Mouse (Mus musculus): Measurements from ENCODE around the gene Olfr96.
"Not testable (repeated sequence)": the region's sequence is repeated elsewhere in the genome, so short reads cannot be mapped to it uniquely, and the experiment has no call there.

Gene Olfr96

DNA sequence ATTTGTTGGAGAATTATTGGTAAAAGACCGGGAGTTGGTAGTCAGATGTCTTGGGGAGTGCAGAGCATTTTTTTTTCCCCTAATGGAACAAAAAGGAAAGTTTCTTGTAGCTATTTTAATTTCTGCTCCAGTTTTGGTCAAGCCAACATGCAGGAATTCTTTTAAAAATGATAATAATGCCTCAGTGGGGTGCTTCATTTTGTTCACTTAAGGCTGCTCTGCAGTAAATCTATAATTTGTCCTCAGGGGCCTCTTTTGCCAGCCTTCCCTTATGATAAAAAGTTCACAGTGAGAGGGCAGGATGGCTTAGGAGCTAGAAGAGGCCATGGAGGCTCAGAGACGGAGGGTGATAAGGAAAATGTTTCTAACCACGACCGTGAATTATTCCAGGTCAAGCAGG, at the start of gene Olfr96:
Gene Olfr96, plus strand, starts transcription at position 301 of the 400 bp plus-strand sequence.
- DNase-seq (ENCODE audit: low spot score in 2 of 2) = no peak

DNA sequence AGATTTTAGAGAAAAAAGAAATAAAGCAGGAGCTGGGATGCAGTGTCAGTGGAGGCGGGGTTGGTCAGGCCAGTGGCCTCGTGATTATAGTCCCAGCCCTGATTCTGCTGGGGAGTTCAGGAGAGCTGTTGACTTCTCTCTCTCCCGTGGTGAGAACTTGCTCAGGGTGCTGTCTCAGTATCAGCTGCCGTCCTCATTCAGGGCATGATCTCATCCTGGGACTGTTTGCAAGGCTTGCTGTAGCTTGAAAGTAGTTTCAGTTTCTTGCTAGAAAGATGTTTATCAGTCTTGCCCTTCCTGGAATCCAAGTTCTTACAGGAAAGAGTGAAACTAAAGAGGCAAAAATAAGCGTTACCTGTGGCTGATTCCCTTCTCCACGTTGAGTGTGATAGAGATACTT, 34.5 kb upstream of the Olfr96 start:
- DNase-seq (ENCODE audit: low spot score in 2 of 2) = peak; percentile 2 to 5

DNA sequence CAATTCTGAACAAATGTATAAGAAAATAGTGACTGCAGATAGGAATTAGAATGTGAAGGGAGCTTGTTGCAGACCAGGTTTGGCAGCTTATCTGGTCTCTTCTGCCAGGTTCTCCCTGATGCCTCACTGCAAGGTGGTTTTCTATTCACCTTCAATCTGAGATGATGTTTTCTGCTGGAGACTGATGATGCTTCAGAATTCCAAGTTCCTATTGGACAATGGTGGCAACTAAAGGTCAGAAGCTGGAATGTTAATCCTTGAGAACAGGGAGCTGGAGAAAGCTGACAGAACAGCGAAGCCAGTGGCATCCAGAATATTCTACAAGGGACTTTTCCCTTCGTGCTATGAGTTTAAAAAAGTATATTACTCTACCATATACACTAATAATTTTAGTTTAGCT, 29.2 kb upstream of the Olfr96 start:
- peak; percentile 11 to 16 for DNase-seq (ENCODE audit: low spot score in 2 of 2)

DNA sequence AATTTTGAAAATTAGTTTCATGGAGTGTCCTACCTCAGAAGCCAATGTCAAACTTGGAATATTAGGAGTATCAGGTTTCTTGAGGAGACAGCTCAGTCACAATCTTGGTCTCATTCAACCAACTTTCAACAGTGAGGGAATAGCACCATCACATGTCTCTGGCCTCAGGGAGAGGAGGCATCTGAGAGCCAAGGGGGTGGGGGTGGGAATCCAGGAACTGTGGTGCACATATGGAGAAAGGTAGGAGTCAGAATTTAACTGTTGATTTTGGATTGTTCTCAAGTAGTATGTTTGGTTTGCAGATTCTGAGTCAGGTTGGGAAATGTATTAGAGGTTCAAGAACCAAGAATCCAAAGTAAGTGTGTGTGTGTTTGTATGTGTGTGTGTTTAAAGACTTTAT, 26.9 kb upstream of the Olfr96 start:
- DNase-seq (ENCODE audit: low spot score in 2 of 2) = no peak

DNA sequence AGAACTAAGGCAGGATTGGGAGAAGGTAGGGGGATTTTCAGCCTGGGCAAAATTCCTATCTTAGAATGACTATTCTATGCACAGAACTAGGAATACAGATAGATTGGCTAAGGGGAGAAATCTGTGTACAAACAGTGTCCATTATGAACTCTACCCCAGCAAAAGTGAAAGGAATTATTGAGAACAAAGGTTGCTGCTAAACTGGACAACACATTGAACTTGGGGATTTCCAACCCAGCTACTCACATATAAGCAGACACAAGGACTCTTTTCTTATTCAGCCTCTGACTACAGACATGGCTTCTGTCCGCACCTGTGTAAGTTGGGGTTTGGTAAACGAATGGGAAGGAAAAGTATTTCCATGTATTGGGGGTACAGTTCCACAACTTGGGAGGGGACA, 26.3 kb upstream of the Olfr96 start, which contains the start of gene Ubd:
Gene Ubd, plus strand, starts transcription at position 237 of the 400 bp plus-strand sequence.
- DNase-seq (ENCODE audit: low spot score in 2 of 2) = no peak

DNA sequence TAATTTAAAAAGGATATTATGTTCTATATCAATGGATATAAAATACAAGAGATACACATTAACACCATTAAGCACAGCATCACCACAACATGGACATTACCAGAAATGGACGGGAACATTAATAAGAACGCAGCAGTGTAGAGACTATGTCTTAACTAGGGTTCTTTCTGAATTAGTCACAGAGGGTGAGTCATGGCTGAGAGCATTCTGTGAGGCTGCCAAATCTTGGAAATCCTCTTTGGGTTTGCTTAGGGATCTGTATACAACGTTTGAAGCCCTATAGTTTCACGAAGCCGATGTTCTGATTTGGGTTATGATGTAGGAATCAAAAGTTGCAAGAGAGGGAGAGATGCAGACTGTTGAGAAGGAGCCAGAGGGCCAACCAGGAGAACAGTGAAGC, 25.2 kb upstream of the Olfr96 start:
- peak in 1 of 2 experiments; percentile 6 for DNase-seq (ENCODE audit: low spot score in 2 of 2)

DNA sequence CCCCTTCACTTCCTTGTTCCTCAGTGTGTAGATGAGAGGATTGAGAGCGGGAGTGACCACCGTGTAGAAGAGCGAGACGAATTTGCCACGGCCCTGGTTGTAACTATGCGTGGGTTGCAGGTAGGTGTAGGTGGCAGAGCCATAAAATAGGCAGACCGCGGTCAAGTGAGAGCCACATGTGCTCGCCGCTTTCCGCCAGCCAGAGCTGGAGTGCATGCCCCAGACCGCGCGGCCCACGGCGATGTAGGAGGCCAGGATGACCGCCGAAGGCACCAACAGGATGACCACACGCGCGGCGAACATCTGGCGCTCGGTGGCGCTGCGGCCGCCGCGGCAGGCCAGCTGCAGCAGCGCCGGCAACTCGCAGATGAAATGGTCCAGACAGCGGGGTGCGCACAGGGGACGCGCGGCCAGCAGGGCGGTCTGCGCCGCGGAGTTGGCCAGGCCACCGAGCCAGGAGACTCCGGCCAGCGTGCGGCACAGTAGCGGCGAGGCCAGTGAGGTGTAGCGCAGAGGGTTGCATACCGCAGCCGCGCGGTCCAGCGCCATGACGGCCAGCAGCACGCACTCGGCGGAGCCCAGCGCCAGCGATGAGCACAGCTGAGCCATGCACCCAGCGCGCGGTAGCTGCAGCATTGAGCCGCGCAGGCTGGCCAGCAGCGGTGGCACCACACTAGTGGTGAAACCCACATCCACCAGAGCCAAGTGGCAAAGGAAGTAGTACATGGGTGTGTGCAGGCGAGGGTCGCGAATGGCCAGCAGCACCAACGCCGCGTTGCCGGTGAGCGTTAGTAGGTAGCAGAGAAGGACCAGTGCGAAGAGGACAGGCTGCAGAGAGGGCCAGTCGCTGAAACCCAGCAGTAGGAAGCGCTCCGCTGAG, 22.9 kb upstream of the Olfr96 start:
- DNase-seq (ENCODE audit: low spot score in 2 of 2) = peak; percentile 2 to 9

DNA sequence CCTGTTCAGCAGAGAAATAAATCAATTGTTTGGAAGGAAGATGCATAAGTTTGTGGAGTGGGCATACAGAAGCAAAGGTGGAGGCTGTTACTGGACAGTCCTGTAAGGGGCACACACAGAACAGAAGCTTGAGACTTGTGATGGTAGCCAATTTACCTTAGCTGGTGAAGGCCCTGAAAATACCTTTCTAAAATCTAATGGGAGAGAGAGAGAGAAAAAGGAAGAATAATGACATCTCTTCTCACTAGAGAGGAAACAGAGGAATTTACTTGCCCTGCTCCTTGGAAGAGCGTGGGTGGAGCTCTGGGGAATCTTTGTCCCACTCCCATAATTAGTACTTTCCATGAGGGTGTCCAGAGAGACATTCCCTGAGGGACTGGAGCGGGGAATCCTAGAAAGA, 19.1 kb upstream of the Olfr96 start, which contains the start of gene Olfr94:
Gene Olfr94, minus strand, starts transcription at position 101 of the 400 bp plus-strand sequence.
- DNase-seq (ENCODE audit: low spot score in 2 of 2) = no peak

DNA sequence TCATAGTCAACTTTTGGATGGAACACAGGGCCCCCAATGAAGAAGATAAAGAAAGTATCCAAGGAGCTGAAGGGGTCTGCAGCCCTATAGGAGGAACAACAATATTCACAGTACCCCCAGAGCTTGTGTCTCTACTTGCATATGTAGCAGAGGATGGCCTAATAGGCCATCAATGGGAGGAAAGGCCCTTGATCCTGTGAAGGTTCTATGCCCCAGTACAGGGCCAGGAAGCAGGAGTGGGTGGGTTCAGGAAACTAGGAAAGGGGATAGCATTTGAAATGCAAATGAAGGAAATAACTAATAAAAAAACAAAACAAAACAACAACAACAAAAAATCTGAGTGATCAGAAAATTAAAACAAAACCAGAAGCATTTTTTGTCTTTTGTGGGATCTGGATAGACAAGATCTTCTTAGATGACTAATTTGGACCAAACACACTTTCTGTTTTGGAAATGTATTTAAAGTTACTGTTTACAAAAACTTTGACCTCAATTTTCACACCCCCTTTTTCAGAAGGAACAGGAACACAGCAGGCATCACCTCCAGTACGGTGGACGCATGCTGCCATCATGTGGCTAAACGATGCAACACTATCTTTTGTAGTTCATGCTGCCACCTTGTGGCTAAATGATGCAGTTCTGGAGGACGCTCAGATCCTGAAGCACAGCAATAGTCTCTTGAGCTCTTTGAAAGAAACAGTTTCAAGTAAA, 16.6 kb upstream of the Olfr96 start:
- peak; percentile 59 to 78 for DNase-seq (ENCODE audit: low spot score in 2 of 2)

DNA sequence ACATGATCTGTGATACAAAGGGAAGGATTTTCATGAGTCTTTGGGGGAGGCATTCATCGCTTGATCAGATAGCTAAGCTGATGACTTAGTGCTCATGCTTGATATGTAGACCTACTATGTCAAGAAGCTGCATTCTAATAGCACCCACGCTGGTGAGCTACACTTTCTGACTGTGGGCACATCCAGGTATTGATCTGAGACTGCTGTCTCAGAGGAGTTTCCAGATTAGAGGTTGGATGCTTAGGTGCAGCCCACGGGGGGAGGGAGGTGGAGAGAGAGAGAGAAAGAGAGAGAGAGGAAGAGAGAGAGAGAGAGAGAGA, 16.1 kb upstream of the Olfr96 start:
- no peak for DNase-seq (ENCODE audit: low spot score in 2 of 2)

DNA sequence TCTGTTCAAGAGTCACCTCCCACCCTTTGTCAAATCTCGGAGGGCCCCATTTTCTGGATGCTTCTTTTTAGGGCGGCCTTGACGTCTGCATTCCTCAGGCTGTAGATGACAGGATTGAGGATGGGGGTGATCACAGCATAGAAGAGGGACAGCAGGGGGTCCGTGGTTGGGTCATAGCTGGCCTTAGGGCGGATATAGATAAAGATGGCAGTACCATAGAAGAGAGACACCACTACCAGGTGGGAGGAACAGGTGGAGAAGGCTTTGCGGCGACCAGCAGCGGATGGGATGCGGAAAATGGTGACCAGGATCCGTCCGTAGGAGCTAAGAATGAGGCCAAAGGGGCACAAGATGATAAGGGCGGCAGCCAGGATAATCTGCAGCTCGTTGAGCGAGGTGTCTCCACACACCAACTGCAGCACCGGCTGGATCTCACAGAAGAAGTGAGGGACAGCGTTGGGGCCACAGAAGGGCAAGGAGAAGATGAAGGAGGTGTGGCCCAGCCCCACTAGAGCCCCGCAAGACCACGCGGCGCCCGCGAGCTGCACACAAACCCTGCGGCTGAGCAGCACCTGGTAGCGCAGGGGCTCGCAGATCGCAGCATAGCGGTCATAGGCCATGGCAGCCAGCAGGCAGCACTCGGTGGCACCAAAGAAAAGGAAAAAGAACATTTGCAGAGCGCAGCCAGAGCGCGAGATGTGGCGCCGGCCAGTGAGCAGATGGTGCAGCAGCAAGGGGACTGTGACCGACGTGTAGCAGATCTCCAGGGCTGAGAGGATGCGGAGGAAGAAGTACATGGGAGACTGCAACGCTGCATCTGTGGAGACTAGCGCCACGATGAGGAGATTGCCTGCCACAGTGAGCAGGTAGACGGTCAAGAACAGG, 8.8 kb upstream of the Olfr96 start:
- DNase-seq (ENCODE audit: low spot score in 2 of 2) = no peak

DNA sequence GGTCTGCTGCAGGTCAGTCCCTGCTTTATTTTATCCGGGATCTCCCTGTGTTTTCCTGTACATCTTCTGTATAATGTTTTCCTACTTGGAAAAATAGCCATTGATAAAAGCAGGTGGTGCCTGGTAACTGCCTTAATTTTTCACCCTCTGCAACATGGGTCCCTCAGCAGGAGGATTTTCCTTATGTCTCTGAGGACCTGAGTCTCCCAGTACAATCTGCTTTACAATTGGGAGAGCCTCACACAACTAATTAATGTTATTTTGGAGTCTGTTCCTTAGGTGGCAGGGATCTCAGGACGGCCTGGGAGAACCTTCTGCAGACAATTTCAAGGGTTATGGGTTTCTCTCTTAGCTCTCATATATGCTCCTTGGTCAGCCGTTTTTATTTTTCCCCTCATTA, 6.9 kb upstream of the Olfr96 start, which contains the start of gene Olfr95:
Gene Olfr95, minus strand, starts transcription at position 101 of the 400 bp plus-strand sequence.
- DNase-seq (ENCODE audit: low spot score in 2 of 2) = no peak

DNA sequence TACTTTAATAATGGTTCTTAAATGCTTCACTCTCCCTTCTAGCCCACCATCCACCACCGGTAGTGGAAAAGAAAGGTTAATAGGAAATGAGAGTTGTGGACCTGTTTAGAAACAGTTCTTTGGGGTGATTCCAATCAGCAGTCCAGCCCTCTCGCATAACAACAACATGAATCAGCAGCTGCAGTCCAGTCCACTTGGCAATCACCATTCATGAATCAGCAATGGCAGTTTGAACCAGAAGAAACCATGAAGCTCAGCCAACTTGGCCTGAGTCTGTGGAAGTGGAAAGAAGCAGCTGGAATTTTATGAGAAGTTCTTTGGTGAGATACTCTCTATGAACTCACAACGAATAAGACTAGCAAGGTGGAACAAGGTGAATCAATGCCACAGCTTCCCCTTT, 1.5 kb upstream of the Olfr96 start:
- peak; percentile 2 to 35 for DNase-seq (ENCODE audit: low spot score in 2 of 2)

DNA sequence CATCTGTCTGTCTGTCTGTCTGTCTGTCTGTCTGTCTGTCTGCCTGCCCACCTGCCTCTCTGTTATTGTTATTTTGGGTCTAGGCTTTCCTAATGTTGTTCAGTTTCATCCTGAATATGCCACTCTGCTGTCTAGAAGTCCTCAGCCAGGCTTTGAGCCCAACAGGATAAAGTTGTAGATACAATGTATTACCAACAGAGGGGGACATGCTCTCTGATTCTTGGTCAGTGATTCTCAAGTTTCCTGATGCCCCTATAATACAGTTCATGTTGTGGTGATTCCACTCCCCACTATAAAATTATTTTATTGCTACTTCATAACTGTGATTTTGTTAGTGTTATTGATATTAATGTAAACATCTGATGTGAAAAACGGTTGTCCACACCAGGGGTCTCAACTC, 1.9 kb downstream of the Olfr96 start:
- DNase-seq (ENCODE audit: low spot score in 2 of 2) = no peak

DNA sequence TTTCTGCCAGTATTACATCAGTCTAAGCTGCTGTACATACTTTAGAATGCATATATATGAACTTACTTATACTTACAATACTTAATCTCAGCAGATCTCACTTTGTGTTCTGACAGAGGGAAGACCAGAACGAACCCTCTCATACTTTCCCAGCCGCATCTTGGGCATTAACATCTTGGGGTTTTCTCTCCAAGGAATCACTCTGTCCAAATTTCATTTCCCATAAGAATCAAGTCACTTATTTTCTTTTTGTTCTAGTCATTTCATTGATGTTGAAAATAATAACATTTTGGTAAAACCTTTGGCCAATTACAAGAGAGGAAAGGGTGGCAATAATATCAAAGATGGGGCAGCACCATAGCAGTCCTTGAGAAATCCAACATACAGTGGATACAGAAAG, 17.3 kb downstream of the Olfr96 start, which contains the start of gene Olfr97:
Gene Olfr97, minus strand, starts transcription at position 101 of the 400 bp plus-strand sequence.
- not testable (repeated sequence) for DNase-seq (ENCODE audit: low spot score in 2 of 2)

DNA sequence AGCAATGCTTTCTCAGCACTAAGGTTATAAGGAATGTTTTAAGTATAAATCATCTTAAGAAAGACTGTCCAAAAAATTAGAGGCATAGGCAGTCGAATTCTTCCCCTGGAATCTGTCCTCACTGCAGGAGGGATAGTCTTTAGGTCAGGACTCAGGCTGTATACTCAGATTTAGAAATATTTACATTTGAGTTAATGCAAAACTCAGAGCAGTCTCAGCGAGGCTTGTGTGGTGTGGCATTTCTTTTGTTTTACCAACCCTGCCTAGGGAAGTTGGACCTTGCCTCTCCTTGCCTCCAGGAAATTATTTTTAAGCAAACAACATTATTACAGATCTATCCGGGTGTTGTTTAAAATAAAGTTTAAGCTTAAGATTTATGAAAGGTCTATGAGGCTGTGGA, 22.3 kb downstream of the Olfr96 start:
- no peak for DNase-seq (ENCODE audit: low spot score in 2 of 2)

DNA sequence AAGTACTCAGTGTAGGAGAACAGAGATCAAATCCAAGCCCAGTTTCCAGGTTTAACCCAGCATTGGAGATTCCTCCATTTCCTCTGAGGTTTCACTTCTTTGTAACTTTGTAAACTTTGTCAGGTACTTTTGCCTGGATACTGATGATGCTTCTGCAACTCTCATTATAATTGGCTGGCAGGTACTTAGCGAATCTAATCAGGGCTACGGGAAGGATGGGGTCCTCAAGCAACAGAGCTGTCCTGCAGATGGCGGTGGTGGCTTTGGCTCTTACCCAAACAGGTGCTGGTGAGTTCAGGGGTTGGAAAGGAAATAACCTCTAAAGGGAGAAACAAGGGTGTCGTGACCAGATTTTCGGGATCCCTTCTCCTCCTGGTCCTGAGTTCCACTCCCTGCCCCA, 26.8 kb downstream of the Olfr96 start:
- DNase-seq (ENCODE audit: low spot score in 2 of 2) = peak in 1 of 2 experiments; percentile 9

DNA sequence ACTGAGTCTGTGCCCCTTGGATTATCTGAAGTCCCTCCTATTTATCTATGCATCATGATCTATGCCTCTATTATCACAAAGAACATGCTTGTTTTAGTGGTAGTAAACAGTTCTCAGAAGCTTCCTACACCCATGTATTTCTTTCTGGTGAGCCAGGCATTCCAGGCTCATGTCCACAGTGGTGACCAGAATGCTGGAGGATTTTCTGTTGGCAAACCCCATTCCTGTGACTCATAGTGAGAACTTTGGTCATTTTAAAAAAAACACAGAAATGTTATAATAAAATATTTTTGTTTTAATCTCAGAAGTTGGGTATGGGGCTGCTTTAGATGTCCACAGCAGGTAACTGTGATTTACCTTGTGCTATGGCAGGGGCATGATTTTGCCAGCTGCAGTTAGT, 29.5 kb downstream of the Olfr96 start:
- no peak for DNase-seq (ENCODE audit: low spot score in 2 of 2)

DNA sequence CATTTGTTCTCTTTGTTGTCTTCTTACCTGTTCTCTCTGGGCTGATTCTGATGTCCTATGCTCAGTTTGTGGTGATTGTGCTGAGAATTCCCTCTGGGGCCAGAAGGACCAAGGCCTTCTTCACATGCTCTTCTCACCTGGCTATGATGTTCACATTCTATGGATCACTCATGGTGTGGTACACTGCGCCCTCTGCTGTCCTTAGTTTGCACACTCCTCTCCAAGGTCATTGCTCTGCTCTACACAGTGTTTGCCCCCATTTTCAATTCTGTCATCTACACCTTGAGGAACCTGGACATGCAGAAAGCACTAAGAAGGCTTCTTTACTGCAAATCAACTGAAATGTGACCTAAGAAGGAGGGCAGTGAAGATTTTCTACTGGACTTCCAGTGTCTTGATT, 30.6 kb downstream of the Olfr96 start:
- peak; percentile 9 to 10 for DNase-seq (ENCODE audit: low spot score in 2 of 2)

DNA sequence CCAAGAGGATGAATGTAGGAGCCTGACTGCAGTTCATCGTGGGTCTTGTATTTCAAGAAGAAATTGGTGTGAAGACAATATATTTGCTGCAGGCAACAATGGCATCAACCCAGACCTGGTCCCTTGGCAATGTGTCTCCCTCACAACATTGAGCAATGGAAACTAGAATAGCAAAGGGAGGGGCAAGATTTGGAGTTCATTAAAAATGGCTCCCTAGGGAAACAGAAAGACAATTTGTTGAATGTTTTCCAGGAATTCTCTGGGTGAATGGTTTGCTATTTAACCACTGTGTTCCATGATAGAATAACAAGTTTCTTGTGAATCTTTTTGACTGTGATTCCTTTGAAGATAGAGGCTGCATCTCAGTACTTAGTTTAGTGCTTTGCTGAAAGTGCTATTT, 43.7 kb downstream of the Olfr96 start, which contains the start of gene Olfr98:
Gene Olfr98, minus strand, starts transcription at position 124 of the 400 bp plus-strand sequence.
- DNase-seq (ENCODE audit: low spot score in 2 of 2) = peak in 1 of 2 experiments; percentile 12

DNA sequence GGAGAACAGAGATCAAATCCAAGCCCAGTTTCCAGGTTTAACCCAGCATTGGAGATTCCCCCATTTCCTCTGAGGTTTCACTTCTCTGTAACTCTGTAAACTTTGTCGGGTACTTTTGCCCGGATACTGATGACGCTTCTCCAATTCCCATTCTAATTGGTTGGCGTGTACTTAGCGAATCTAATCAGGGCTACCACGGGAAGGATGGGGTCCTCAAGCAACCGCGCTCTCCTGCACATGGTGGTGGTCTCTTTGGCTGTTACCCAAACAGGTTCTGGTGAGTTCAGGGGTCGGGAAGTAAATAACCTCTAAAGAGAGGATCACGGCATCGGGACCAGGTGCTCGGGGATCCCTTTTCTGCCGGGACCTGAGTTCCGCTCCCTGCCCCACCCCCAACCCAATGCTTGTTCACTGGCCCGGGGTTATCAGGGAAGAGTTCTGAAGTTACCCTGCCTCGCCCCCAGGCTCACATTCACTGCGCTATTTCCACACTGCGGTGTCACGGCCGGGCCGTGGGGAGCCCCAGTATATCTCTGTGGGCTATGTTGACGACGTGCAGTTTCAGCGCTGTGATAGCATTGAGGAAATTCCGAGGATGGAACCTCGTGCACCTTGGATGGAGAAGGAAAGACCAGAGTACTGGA, 50.2 kb downstream of the Olfr96 start, which contains the start of gene H2-M3:
Gene H2-M3, plus strand, starts transcription at position 163 of the 644 bp plus-strand sequence.
- DNase-seq (ENCODE audit: low spot score in 2 of 2) = peak; percentile 91 to 92

Measured in urinary bladder, postnatal 36 days (tissue).